Mouse (Mus musculus) megakaryocyte, adult 5-6 weeks (primary cell): ENCODE results near the gene Fhl1. TPM values are rescaled to one million over a fixed set of nuclear protein-coding genes. Genes with fewer than 3 reads are reported as not detected.

Experiments
- ATAC-seq: 2 replicates; pipeline ENCODE4 v1.8.0; 2016; ENCODE audit warnings: mild to moderate bottlenecking, inconsistent platforms; ENCODE audit not compliant: poor library complexity, severe bottlenecking
- total RNA-seq, 2 experiments: library from RNA; stranded (forward) in 1 of 2; stranded (reverse) in 1 of 2; fragments of 153-499, 151-499 nt in 1 of 2; fragments of 221-1000, 200-1000 nt in 1 of 2; gene quantifications; 2 replicates each; pipeline versions ENCODE4 v1.2.3 to v1.2.4; 2015 to 2017

The Fhl1 gene
- total RNA-seq, 2 experiments from 2014 or later, result 1.4 TPM; not detected in 1

GRCm38 (mm10) chrX:56751536-56751935 is 19.9 kb downstream of the Fhl1 start:
- no peak for ATAC-seq

- ATAC-seq, result no peak
These were observed 20.6 kb downstream of the Fhl1 start for GRCm38 (mm10) chrX:56752144-56752543.

- ATAC-seq, result no peak
These were observed 22.0 kb downstream of the Fhl1 start for GRCm38 (mm10) chrX:56753317-56754289.

GRCm38 (mm10) chrX:56755646-56756045 is 24.1 kb downstream of the Fhl1 start:
- ATAC-seq, result no peak

- no peak for ATAC-seq
These were observed 24.8 kb downstream of the Fhl1 start for GRCm38 (mm10) chrX:56756352-56756751.

- no peak for ATAC-seq
These were observed 28.7 kb downstream of the Fhl1 start for GRCm38 (mm10) chrX:56760257-56760760.

GRCm38 (mm10) chrX:56769838-56770237 is 38.3 kb downstream of the Fhl1 start:
- no peak for ATAC-seq

- no peak for ATAC-seq
These were observed 40.2 kb downstream of the Fhl1 start for GRCm38 (mm10) chrX:56771751-56772150.

- no peak for ATAC-seq
These were observed 41.7 kb downstream of the Fhl1 start for GRCm38 (mm10) chrX:56773329-56773728.

- ATAC-seq, result no peak
These were observed 54.9 kb downstream of the Fhl1 start for GRCm38 (mm10) chrX:56786281-56787061.

- no peak for ATAC-seq
These were observed 55.9 kb downstream of the Fhl1 start for GRCm38 (mm10) chrX:56787486-56787885.

- no peak for ATAC-seq
These were observed 59.0 kb downstream of the Fhl1 start for GRCm38 (mm10) chrX:56790591-56790990.

GRCm38 (mm10) chrX:56791268-56791667 is 59.7 kb downstream of the Fhl1 start:
- ATAC-seq, result no peak

GRCm38 (mm10) chrX:56821765-56822603 is 90.4 kb downstream of the Fhl1 start, which contains the start of gene Map7d3:
TSS of gene Map7d3 (minus strand) at chrX:56822326.
- ATAC-seq, result peak; percentile 56

GRCm38 (mm10) chrX:56827492-56827891 is 95.9 kb downstream of the Fhl1 start:
- ATAC-seq, result peak; percentile 89

GRCm38 (mm10) chrX:56835842-56836241 is 104.3 kb downstream of the Fhl1 start:
- ATAC-seq, result peak; percentile 66

GRCm38 (mm10) chrX:56839369-56839768 is 107.8 kb downstream of the Fhl1 start:
- ATAC-seq, result no peak

GRCm38 (mm10) chrX:56841255-56841654 is 109.7 kb downstream of the Fhl1 start:
- no peak for ATAC-seq
